Mouse (Mus musculus) kidney, postnatal 0 days (tissue): ENCODE results near the gene Nell2. TPM values are rescaled to one million over a fixed set of nuclear protein-coding genes. Genes with fewer than 3 reads are reported as not detected.

Experiments used
- ATAC-seq: fragments of 200-750 bp; cut with Nextera tagmentation; replicated peaks from 2 replicates; pipeline ENCODE4 v1.8.0; 2017; ENCODE audit warnings: low read depth, moderate number of reproducible peaks, moderate TSS enrichment, moderate library complexity; ENCODE audit not compliant: low FRiP score
- DNase-seq: peaks from one replicate; pipeline ENCODE4 v3.0.0-alpha.2; 2016; ENCODE audit warnings: low spot score
- H3K27ac ChIP-seq: fragments of 300-500 bp; sonication (generic); 2 replicates; pipeline ENCODE4 v1.5.1; 2014; ENCODE audit warnings: mild to moderate bottlenecking
- H3K27me3 ChIP-seq: fragments of 300-500 bp; sonication (generic); 2 replicates; pipeline ENCODE4 v1.6.1; 2014; ENCODE audit warnings: low read length, mixed read lengths; ENCODE audit not compliant: insufficient read depth
- H3K36me3 ChIP-seq: fragments of 300-500 bp; sonication (generic); 2 replicates; pipeline ENCODE4 v1.6.1; 2014; ENCODE audit warnings: low read length, mixed read lengths; ENCODE audit not compliant: insufficient read depth
- H3K4me1 ChIP-seq: fragments of 300-500 bp; sonication (generic); replicated peaks from 2 replicates; pipeline ENCODE4 v1.6.1; 2014; ENCODE audit warnings: antibody characterized with exemption, low read length, mixed read lengths; ENCODE audit not compliant: insufficient read depth
- H3K4me2 ChIP-seq: fragments of 300-500 bp; sonication (generic); 2 replicates; pipeline ENCODE4 v1.6.1; 2014; ENCODE audit warnings: mild to moderate bottlenecking, low read length, moderate library complexity, mixed read lengths
- H3K4me3 ChIP-seq: fragments of 300-500 bp; sonication (generic); replicated peaks from 2 replicates; pipeline ENCODE4 v1.5.1; 2014; ENCODE audit warnings: low read depth, low read length
- H3K9ac ChIP-seq: fragments of 300-500 bp; sonication (generic); 2 replicates; pipeline ENCODE4 v1.6.1; 2014; ENCODE audit warnings: low read depth, low read length
- H3K9me3 ChIP-seq: fragments of 300-500 bp; sonication (generic); replicated peaks from 2 replicates; pipeline ENCODE4 v1.6.1; 2016; ENCODE audit warnings: low read length, inconsistent platforms, mixed read lengths
- CTCF ChIP-seq: IDR thresholded peaks from 2 replicates; pipeline ENCODE4 v1.5.1; 2016; ENCODE audit warnings: antibody characterized with exemption, low read depth, mild to moderate bottlenecking, moderate library complexity
- WGBS: fragments of 180-500 bp; shearing (Covaris S2); extraction: QIAGEN DNeasy Blood & Tissue Kit; methylation state at CpG from one replicate; pipeline ENCODE4 v1.1.7; 2014; 5-methylcytosine and 5-hydroxymethylcytosine counted together
- polyA plus RNA-seq: library from polyadenylated mRNA; unstranded; fragments of >200 nt; fragmentation: Nextera tagmentation; extraction: Ambion mirVana; gene quantifications from 2 replicates; pipeline ENCODE4 v1.2.1, GENCODE M21; 2015

Gene Nell2
- 8.2 and 9.1 TPM in 2 replicates for polyA plus RNA-seq

GRCm38 (mm10) chr15:95527948-95528861, at the start of gene Nell2:
Gene Nell2 (minus strand): TSS chr15:95528559.
- H3K4me3 ChIP-seq: peak within 1 kb of the TSS; percentile 50
- TF ChIP-seq CTCF: peak; percentile 43
- no peak within 1 kb of the TSS for H3K27ac ChIP-seq
- peak within 1 kb of the TSS; percentile 92 for H3K4me2 ChIP-seq
- DNase-seq (peak; percentile 71), ATAC-seq (peak; percentile 49)
- H3K9ac ChIP-seq: no peak within 1 kb of the TSS
- under 1% methylated on average over 89 of the region's 95 CpGs for WGBS
- no peaks in the 10 kb centered on the region for H3K36me3 ChIP-seq
- H3K9me3 ChIP-seq: no peaks in the 10 kb centered on the region; the same call in 1 of the 2 replicates
- H3K27me3 ChIP-seq: peaks cover 21% of the 10 kb centered on the region
- H3K4me1 ChIP-seq: no peaks in the 10 kb centered on the region

- H3K4me1 ChIP-seq: no peaks in the 10 kb centered on the region
- DNase-seq (peak; percentile 78), ATAC-seq (no peak)
- no peak overlapping the region for H3K27ac ChIP-seq
- TF ChIP-seq CTCF: peak; percentile 85
- no peak overlapping the region for H3K4me2 ChIP-seq
- no peaks in the 10 kb centered on the region for H3K9me3 ChIP-seq
- H3K4me3 ChIP-seq: no peak overlapping the region
- 16% methylated on average over 5 of the region's 5 CpGs for WGBS
- no peaks in the 10 kb centered on the region for H3K36me3 ChIP-seq
- H3K27me3 ChIP-seq: no peaks in the 10 kb centered on the region
- no peak overlapping the region for H3K9ac ChIP-seq
Observed at GRCm38 (mm10) chr15:95574661-95575060, 46.3 kb upstream of the Nell2 start.

- ATAC-seq: no peak
Observed at GRCm38 (mm10) chr15:95569606-95570005, 41.2 kb upstream of the Nell2 start.

GRCm38 (mm10) chr15:95565160-95565559, 36.8 kb upstream of the Nell2 start:
- Histone ChIP-seq H3K4me1 (no peaks in the 10 kb centered on the region), H3K4me3 (no peak overlapping the region), H3K27me3 (no peaks in the 10 kb centered on the region), H3K9ac (no peak overlapping the region), H3K27ac (no peak overlapping the region), H3K36me3 (no peaks in the 10 kb centered on the region), H3K4me2 (no peak overlapping the region), H3K9me3 (no peaks in the 10 kb centered on the region)
- 89% methylated on average over 2 of the region's 2 CpGs for WGBS
- ATAC-seq: no peak
- no peak for DNase-seq
- no peak for TF ChIP-seq CTCF

More at GRCm38 (mm10) chr15:95569606-95570005, 41.2 kb upstream of the Nell2 start:
- DNase-seq: no peak
- TF ChIP-seq CTCF: no peak
- Histone ChIP-seq H3K9me3 (no peaks in the 10 kb centered on the region), H3K36me3 (no peaks in the 10 kb centered on the region), H3K27me3 (no peaks in the 10 kb centered on the region), H3K27ac (no peak overlapping the region), H3K4me2 (no peak overlapping the region), H3K4me1 (no peaks in the 10 kb centered on the region), H3K4me3 (no peak overlapping the region), H3K9ac (no peak overlapping the region)
- WGBS: 87% methylated on average over 6 of the region's 6 CpGs

- 95% methylated on average over 5 of the region's 5 CpGs for WGBS
- Histone ChIP-seq H3K27me3 (no peaks in the 10 kb centered on the region), H3K4me1 (no peaks in the 10 kb centered on the region), H3K9ac (no peak overlapping the region), H3K4me3 (no peak overlapping the region), H3K4me2 (no peak overlapping the region), H3K9me3 (no peaks in the 10 kb centered on the region), H3K36me3 (no peaks in the 10 kb centered on the region), H3K27ac (no peak overlapping the region)
- ATAC-seq (no peak), DNase-seq (no peak)
- no peak for TF ChIP-seq CTCF
Observed at GRCm38 (mm10) chr15:95561303-95561702, 32.9 kb upstream of the Nell2 start.

- H3K27ac ChIP-seq: no peak overlapping the region
- H3K4me2 ChIP-seq: no peak overlapping the region
- no peaks in the 10 kb centered on the region for H3K27me3 ChIP-seq
- TF ChIP-seq CTCF: no peak
- no peaks in the 10 kb centered on the region for H3K4me1 ChIP-seq
- no peak for DNase-seq
- WGBS: 80% methylated on average over 5 of the region's 5 CpGs
- ATAC-seq: no peak
- no peaks in the 10 kb centered on the region for H3K9me3 ChIP-seq
- no peaks in the 10 kb centered on the region for H3K36me3 ChIP-seq
- H3K4me3 ChIP-seq: no peak overlapping the region
- H3K9ac ChIP-seq: no peak overlapping the region
Observed at GRCm38 (mm10) chr15:95550011-95550410, 21.7 kb upstream of the Nell2 start.
